Mouse (Mus musculus) central nervous system, embryonic 14 days (tissue): ENCODE data around the gene Olfr780. TPM values are rescaled to one million over a fixed set of nuclear protein-coding genes. Genes with fewer than 3 reads are reported as not detected.

Experiments used
- polyA plus RNA-seq: library from polyadenylated mRNA; depleted of rRNA; stranded (reverse); fragments of >200 nt; gene quantifications from 2 replicates; pipeline ENCODE4 v1.2.3, GENCODE M21; 2012; rRNA removed

Gene Olfr780
- polyA plus RNA-seq = not detected in 2 replicates

GRCm38 (mm10) chr10:129317817-129318216, at the start of gene Olfr780:
TSS of gene Olfr780 (plus strand) at chr10:129318117.

GRCm38 (mm10) chr10:129271081-129271535, 46.8 kb upstream of the Olfr780 start, which contains the start of gene Olfr777:
TSS of gene Olfr777 (minus strand) at chr10:129271485.

GRCm38 (mm10) chr10:129328554-129328953, 10.6 kb downstream of the Olfr780 start, which contains the start of gene Olfr781:
TSS of gene Olfr781 (plus strand) at chr10:129328854.

GRCm38 (mm10) chr10:129348550-129348949, 30.6 kb downstream of the Olfr780 start, which contains the start of gene Olfr782:
TSS of gene Olfr782 (plus strand) at chr10:129348850.

Other genes starting within 250 kb of the Olfr780 start
- not detected in 2 replicates for gene Olfr766-ps1, start 249.1 kb upstream of the Olfr780 start, polyA plus RNA-seq
- not detected in 2 replicates for gene Olfr767, start 235.2 kb upstream of the Olfr780 start, polyA plus RNA-seq
- not detected in 2 replicates for gene Olfr768, start 218.7 kb upstream of the Olfr780 start, polyA plus RNA-seq
- gene Olfr769, start 200.3 kb upstream of the Olfr780 start, polyA plus RNA-seq = not detected in 2 replicates
- not detected in 2 replicates for gene Olfr770, start 179.1 kb upstream of the Olfr780 start, polyA plus RNA-seq
- gene Olfr771, start 153.4 kb upstream of the Olfr780 start, polyA plus RNA-seq = not detected in 2 replicates
- gene Olfr772, start 140.2 kb upstream of the Olfr780 start, polyA plus RNA-seq = not detected in 2 replicates
- gene Olfr773, start 130.7 kb upstream of the Olfr780 start, polyA plus RNA-seq = not detected in 2 replicates
- not detected in 2 replicates for gene Olfr774, start 81.9 kb upstream of the Olfr780 start, polyA plus RNA-seq
- not detected in 2 replicates for gene Olfr775, start 69.7 kb upstream of the Olfr780 start, polyA plus RNA-seq
- not detected in 2 replicates for gene Olfr776, start 59.0 kb upstream of the Olfr780 start, polyA plus RNA-seq
- gene Olfr777, start 46.6 kb upstream of the Olfr780 start, polyA plus RNA-seq = not detected in 2 replicates
- gene Olfr781, start 10.7 kb downstream of the Olfr780 start, polyA plus RNA-seq = not detected in 2 replicates
- gene Olfr782, start 30.7 kb downstream of the Olfr780 start, polyA plus RNA-seq = not detected in 2 replicates
- gene Olfr784, start 66.0 kb downstream of the Olfr780 start, polyA plus RNA-seq = 0.06 TPM in 2 replicates
- not detected in 2 replicates for gene Olfr785, start 87.3 kb downstream of the Olfr780 start, polyA plus RNA-seq
- not detected in 2 replicates for gene Olfr786, start 109.2 kb downstream of the Olfr780 start, polyA plus RNA-seq
- gene Olfr787, start 143.7 kb downstream of the Olfr780 start, polyA plus RNA-seq = 0.01 TPM in 1 of 2 replicates, not detected in the other
- not detected in 2 replicates for gene Olfr788, start 152.9 kb downstream of the Olfr780 start, polyA plus RNA-seq
- gene Olfr789, start 166.6 kb downstream of the Olfr780 start, polyA plus RNA-seq = not detected in 2 replicates
- gene Olfr790, start 180.4 kb downstream of the Olfr780 start, polyA plus RNA-seq = not detected in 2 replicates
- gene Olfr791, start 203.7 kb downstream of the Olfr780 start, polyA plus RNA-seq = not detected in 2 replicates
- not detected in 2 replicates for gene Olfr792, start 221.0 kb downstream of the Olfr780 start, polyA plus RNA-seq
- gene Olfr794, start 249.5 kb downstream of the Olfr780 start, polyA plus RNA-seq = not detected in 2 replicates